Mouse (Mus musculus) C2C12 (cell line): Measurements from ENCODE around the gene Aff1.

Experiments used
- CEBPB ChIP-seq: IDR thresholded peaks from one replicate; pipeline ENCODE4 v1.6.1; 2011; ENCODE audit warnings: low read depth, mild to moderate bottlenecking, control low read depth, moderate library complexity
- CTCF ChIP-seq: IDR thresholded peaks from one replicate; pipeline ENCODE4 v1.5.1; 2011; ENCODE audit not compliant: control insufficient read depth, insufficient read depth, insufficient read length
- FOSL1 ChIP-seq: IDR thresholded peaks from one replicate; pipeline ENCODE4 v1.8.0; 2011; ENCODE audit warnings: mild to moderate bottlenecking, low read length; ENCODE audit not compliant: poor library complexity, insufficient read depth, severe bottlenecking
- MAX ChIP-seq: IDR thresholded peaks from one replicate; pipeline ENCODE4 v1.6.1; 2011; ENCODE audit warnings: mild to moderate bottlenecking, control low read depth
- MYOD1 ChIP-seq: IDR thresholded peaks from one replicate; pipeline ENCODE4 v1.6.1; 2011; ENCODE audit warnings: low read depth; ENCODE audit not compliant: control insufficient read depth, insufficient read length
- MYOG ChIP-seq: IDR thresholded peaks from one replicate; pipeline ENCODE4 v1.6.1; 2011; ENCODE audit not compliant: control insufficient read depth, insufficient read length; ENCODE audit errors: extremely low read depth
- USF1 ChIP-seq: IDR thresholded peaks from one replicate; pipeline ENCODE4 v1.6.1; 2011; ENCODE audit warnings: low read depth, mild to moderate bottlenecking, control low read depth, moderate library complexity

GRCm38 (mm10) chr5:103789619-103790116, 97.5 kb downstream of the Aff1 start:
- TF ChIP-seq MAX: no peak
- no peak for TF ChIP-seq USF1
- no peak for TF ChIP-seq CTCF
- no peak for TF ChIP-seq FOSL1
- TF ChIP-seq CEBPB: no peak
- no peak for TF ChIP-seq MYOD1
- TF ChIP-seq MYOG: no peak
